Mouse (Mus musculus): ENCODE results near the gene Slc25a11.

GRCm38 (mm10) chr11:70647716-70648420 is 589 bp upstream of the Slc25a11 start:
- no peak for TF ChIP-seq CTCF (IDR thresholded peaks at IDR 0.05; ENCODE audit: borderline replicate concordance, control insufficient read depth, extremely low read depth, insufficient read depth, low read length, poor library complexity)
- TF ChIP-seq POLR2A (IDR thresholded peaks at IDR 0.05; ENCODE audit: control insufficient read depth, extremely low read depth, insufficient read depth, low read length, poor library complexity), result no peak; the same call in 1 of the 2 replicates

Measured in thymus, adult 2 months (tissue).